Mouse (Mus musculus) cerebellum, adult 9-10 months (tissue): ENCODE data around the gene Ptbp1.

Experiments used
- DNase-seq: peaks from one replicate; pipeline ENCODE4 v3.0.0; 2022

Gene Ptbp1

DNA sequence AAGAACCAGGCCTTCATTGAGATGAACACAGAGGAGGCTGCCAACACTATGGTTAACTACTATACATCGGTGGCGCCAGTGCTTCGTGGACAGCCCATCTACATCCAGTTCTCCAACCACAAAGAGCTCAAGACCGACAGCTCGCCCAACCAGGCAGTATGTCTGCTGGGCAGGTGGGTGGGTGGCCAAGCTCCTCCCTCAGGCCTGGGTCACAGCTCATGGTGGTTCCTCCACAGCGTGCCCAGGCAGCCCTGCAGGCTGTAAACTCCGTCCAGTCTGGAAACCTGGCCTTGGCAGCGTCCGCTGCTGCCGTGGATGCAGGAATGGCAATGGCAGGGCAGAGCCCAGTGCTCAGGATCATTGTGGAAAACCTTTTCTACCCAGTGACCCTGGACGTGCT is 4.9 kb downstream of the Ptbp1 start:
- DNase-seq, result no peak

DNA sequence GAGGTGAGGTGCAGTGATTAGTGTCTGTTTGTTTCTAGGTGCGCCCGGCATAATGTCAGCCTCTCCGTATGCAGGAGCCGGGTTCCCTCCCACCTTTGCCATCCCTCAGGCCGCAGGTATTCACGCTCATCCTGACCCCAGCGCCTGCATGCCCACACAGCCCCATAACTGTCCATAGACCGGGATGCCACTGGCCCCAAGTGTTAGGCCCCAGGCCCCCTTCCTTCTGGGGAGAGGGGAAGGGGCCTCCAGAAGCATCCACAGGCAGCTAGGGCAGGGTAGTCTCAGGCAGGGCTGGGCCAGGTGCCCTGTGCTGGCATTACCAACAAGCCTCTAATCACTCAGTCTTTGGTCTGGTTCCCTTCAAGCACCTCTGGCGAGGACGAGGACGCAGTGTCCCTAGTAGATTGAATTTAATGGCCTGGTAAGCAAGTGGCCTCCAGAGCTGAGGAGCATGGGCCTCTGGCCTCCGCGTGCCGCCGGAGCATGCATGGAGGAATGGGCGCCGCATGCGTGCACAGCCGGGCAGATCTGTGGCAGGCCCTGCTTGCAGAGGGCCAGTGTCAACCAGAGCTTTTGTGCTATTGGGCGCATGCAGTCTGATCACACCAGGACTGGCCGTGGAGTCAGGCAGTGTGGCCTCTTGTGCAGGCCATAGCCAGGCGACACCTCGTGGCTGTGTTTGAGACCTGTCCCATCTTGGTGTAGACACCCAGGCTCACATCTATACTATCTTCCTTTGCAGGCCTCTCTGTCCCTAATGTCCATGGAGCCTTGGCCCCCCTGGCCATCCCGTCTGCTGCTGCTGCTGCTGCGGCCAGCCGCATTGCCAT is 6.1 kb downstream of the Ptbp1 start:
- DNase-seq, result no peak

DNA sequence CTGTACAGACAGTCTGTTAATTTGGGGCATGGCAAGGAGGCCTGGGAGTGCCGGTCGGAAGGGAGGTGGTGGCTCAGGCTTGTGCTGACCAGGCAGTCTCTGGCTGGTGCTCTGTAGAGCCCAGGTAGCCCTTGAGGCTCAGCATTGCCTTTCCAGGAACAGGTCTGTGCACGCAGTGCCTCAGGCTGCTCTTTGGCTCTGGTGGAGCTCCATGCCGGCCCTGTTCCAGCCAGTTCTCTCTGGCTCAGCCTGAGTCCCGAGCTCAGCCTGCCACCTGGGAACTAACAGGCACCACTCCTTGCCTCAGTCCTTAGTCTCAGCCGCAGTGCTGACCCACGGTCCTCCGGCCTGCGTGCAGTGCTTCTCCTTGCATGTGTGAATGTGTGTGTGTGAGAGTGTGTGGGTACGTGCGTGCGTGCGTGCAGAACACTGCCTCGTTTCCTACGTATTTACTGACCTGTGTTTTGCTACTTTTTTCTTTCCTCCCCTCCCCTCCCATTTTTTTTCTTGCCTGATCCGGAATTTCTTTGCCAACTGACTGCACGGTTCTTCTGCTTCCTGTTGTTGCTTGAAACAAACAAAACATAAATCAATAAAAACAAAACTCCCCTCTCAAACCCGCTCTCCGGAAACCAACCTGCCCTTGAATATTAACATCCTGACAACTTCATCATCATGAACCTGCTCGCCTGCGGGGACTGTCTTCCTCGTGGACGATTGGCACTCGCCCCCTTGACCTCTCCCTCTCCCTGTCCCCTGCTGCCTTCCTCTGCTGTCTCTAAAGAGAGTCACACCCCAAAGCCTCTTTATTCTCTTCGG is 7.2 kb downstream of the Ptbp1 start:
- DNase-seq, result peak; percentile 78

DNA sequence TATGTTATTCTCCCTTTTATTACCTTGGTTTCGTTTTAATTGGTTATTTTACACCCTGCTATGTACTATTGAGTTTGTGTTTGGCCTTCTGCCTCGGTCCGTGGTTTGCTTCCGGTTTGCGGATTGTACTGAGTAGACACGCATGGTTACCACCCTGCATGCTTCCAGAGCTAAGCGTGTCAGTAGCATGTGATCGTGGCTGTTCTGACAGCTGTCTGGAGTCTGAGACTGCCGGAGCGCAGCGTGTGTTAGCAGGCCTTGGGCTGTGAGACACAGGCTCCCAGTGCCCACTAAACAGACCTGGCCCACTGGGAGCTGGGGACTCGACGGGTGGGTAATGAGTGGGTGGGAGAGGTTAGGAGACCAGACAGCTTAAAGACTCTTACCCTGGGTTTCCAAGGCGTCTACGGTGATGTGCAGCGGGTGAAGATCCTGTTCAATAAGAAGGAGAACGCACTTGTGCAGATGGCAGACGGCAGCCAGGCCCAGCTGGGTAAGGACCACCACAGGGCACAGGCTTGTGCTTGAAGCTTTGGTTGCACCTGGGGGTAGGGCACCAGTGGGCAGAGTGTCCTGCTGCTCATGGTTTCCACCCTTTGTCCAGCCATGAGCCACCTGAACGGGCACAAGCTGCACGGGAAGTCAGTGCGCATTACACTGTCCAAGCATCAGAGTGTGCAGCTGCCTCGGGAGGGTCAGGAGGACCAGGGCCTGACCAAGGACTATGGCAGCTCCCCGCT is 8.0 kb downstream of the Ptbp1 start:
- DNase-seq, result no peak

DNA sequence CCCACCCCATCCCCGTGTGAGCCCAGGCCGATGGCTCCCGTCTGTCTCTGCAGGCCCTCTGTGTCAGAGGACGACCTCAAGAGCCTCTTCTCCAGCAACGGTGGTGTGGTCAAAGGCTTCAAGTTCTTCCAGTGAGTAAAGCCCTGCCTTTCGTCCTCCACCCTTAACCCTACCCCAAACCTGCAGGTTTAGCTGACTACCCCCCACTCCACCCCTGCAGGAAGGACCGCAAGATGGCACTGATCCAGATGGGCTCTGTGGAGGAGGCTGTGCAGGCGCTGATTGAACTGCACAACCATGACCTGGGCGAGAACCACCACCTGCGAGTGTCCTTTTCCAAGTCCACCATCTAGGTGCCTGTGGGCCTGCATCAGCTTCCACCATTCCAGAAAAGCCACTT is 8.7 kb downstream of the Ptbp1 start:
- DNase-seq, result no peak

DNA sequence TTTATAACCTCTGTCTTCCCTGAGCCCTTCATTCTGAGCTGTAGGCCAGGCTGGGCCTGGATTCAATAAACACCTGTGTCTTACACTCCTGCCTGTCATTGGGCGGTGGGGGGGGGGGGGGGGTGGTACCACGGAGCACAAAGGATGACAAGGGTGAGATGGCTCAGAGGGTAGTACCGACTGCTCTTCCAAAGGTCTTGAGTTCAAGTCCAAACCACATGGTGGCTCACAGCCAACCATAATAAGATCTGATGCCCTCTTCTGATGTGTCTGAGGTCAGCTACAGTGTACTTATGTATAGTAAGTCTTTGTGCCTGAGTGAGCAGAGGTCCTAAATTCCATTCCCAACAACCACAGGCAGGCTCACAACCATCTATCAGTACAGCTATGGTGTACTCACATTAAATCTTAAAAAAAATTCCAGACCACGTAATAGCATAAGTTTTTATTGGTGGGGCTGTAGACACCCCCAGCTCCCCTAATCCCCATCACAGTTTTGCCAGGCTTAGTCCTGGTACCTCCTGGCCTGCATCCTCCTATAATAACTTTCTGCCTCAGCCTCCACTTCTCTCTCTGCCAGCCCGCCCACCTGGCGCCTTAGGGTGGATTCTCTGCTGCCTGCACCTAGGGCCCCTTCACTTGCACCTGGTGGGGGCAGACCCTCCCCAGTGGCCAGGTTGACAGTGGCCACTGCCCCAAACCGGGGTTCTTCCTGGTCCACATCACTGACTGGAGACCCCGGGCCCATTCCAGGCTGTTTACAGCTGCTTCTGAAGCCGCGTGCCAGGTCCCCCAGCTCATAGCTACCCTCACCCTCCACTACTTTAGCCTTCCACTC is 10.3 kb downstream of the Ptbp1 start:
- DNase-seq, result no peak

DNA sequence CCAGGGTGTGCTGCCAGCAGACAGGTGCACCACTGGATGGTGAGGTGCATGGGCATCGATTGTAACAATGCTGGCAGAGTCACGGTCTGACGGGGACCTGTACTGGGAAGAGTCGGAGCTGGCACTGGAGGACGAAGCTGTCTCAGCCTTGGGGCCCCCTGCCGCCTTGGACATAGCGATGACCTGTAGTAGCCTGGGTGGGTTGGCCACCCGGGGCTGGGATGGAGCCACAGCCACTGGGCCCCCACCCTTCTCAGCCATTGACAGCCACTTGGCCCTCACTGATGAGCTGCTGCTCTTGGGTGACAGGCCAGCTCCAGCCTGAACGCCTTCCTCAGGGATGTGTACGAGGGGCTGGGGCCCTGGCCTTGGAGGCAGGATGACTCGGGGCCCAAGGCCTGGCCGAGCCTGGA is 11.0 kb downstream of the Ptbp1 start:
- peak; percentile 38 for DNase-seq

DNA sequence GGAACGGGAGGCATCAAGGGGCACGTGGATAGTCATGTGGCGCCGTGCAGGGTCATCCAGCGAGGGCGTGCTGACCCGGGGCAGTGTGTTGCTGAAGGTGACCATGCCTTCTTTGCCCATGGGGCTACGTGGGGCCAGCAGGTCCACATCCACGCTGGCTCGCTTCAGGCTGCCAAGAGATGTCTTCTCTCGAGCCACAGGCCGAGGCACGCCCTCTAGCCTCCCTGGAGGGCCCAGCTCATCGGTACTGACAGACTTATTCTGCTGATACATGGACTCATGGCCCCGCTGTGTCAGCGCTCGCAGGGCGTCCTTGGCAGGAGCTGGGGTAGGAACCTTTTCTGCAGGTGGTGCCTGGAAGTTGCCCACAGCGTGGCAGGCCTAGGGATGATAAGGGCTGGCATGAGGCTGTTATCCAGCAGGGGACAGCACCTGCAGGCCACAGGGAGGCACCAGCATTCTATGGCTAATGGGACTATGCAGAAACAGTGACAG is 11.6 kb downstream of the Ptbp1 start:
- DNase-seq, result peak; percentile 58

DNA sequence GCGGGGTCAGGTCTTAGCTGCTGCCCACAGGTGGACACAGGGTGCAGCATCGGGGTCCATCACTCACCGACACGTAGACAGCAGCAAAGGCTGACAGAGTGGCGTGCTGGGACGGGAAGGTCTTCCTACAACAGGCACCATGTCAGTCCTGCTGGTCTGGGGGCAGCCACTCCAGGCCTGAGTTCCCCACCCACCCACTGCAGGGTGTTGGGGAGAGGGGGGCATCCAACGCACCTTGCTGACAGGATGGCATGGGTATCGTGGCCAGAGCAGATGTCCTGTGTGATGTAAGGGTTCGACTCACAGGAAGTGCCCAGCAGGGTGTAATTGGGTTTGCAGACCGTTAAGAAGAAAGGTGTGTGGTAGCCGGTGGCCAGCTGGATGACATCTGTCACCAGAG is 12.4 kb downstream of the Ptbp1 start:
- peak; percentile 44 for DNase-seq

DNA sequence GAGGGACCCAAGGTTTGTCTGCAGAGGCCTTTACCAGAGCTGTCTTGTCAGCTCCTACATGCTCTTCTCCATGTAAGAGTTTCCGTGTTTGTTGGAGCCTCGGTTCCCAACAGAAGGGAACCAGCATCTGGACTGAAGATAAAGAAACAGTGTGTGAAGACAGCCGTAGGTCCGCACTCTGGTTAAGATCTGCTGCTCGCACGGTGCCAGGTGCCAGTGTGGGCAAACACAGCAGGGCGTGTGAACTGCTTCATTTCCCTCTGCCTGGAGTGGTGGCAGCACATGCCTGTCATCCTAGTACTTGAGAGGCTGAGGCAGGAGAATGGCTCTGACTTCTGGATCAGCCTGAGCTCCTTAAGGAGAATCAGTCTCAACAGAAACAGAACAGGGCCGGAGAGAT is 17.6 kb downstream of the Ptbp1 start:
- no peak for DNase-seq

DNA sequence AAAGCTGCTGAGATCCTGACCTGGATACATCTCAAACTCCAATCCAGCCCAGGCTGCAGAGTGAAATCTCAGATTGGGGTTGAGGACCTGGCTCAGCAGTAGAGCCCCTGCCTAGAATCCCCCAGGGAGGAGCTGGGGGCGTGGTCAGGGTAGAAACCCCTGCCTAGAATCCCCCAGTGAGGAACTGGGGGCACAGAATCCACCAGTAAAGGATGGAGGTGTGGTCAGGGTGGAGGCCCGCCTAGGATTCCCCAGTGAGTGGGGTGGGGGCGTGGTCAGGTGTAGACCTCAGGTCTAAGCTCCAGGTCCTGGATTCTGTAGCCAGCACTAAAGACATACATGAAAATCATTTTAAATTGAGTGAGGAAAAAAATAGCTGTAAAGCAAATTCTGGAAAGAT is 18.6 kb downstream of the Ptbp1 start:
- DNase-seq, result no peak

DNA sequence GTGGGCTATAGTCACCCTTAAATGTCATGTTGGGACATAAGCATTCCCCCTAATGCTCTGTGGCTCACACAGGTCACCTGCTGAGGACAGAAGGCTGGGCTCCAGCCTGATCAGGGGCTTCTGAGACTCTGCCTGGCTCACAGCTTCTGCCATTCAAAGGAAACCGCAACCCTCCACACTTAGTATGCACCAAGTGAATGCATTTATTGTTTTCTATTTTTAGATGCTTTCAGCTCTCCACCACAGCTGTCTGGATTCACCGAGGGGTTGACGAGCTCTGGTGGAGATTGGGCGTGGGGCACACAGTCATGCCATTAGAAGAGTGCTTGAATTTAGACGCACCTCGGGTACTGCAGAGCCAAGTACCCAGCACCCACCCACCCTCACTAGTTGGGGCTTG is 19.1 kb downstream of the Ptbp1 start:
- DNase-seq, result no peak

DNA sequence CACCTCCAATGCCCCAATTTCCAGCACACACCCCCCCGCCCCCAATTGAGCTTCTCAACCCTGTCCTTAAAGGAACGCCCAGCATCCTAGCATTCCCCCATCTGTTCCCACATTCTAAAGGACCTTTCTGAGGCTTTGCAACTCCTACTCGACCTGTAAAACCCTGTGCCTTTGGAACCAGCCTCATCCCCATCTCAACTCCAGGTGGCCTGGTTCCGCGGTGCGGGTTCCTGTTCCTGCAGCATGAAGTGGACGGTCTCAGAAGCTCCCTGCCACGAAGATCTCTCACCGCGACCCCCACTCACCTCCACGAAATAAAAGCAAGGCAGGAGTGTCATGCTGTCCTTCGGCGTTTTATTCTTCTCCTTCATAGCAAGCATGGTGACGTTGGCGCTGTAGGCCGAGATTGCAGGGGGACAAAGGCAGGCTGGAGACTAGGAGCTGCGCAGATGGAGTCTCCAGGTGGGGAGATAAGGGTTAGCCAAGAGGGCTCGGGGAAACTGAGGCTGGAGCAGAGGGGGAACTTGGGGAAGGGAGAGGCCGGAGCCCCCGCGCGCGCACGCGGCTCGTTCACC is 19.6 kb downstream of the Ptbp1 start:
- DNase-seq, result no peak

DNA sequence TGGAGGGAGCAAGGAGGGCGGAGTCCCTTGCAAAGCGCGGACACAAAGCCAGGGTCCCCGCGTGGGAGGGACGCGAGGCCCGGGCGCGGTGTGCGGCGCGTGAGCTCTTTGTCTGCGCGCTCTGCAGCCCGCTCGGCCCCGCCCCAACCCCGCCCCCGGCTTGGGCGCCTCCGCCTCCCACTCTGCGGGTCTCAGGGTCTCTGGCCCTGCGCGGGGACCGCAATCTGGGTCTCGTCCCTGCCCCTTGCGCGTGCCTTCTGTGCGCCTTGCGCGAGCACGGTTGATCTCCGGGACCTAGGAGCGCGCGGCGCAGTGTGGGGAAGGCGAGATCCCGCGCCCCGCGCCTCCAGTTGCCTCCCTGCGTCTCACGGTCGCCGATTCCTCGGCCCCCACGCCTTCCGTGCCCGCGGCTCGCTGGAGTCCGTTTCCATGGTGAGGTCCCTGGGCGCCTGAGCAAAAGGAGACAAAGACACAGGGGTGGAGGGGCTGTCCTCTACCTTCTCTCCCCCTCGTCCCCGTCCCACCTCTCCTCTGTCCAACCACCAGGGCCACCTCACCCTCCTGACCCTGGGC is 20.1 kb downstream of the Ptbp1 start, which contains the start of the genes Prtn3 and Plppr3:
TSS of gene Prtn3 (plus strand) at position 187 of the 573 bp plus-strand sequence.
TSS of gene Plppr3 (minus strand) at position 345 of the 573 bp plus-strand sequence.
- DNase-seq, result no peak

DNA sequence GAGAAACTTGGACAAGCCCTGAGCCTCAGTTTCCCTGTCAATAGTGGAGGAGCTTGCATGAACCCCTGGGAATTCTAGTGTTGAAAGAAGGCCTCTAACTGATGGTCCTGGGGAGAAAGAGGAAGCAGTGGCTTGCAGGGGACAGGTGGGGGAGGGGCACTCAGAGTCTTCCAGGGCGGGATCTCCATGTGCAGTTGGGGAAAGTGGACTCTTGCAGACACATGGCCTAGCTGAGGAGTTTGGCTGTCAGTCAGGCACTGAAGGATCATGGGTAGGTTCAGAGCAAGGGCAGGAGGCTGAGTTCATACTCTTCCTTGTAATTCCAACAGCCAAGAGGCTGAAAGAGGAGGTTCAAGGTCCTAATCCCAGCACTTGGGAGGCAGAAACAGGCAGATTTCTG is 22.9 kb downstream of the Ptbp1 start:
- DNase-seq, result no peak

DNA sequence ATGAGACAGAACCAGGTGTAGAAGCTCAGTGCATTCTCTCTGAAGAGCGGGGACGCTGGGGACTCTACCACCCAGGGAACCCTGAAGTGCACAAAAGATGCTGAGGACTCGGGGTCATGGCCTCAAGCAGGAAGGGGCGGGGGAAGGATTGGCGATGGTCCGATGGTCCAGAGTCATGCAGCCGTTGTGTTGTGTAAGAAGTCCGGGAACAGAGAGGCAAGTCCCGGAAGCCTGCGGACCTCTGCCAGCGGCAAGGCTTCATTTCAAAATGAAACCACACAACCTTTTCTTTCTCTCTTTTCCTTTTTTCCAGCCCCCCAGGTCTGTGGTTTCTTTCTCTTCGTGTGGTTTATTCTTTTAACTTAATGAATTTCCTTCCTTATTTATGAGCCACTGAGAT is 23.5 kb downstream of the Ptbp1 start:
- DNase-seq, result no peak

DNA sequence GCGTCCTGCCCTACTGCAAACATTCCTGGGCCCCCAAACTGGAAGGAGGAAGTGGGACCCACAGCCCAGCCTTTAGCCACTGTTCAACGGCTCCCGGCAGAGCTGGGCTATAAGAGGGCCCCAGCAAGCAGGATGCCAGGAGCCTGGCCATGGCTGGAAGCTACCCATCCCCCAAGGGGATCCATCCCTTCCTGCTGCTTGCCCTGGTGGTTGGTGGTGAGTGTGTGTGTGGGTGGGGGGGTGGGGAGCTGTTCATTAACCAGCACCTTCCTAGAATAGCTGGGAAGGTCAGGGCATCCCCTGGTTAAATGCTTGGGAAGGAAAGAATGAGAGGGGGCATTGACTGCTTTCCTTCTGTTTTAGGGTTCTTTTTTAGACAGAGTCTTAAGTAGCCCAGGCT is 25.3 kb downstream of the Ptbp1 start:
- no peak for DNase-seq

DNA sequence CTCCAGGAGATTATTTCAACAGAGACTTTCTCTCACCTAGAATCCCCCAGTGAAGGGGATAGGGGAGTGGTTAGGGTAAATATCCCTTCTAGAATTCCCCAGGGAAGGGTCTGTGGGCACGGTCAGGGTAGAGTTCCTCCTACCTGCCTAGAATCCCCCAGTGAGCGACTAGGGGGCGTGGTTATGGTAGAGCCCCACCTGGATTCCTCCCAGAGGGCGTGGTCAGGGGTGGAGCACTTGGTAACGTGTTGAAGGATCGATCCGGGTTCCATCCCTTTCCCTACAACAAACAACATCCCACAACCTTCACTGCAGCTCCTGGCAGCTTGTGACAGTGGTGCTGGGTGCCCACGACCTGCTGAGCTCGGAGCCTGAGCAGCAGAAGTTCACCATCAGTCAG is 26.5 kb downstream of the Ptbp1 start:
- no peak for DNase-seq

DNA sequence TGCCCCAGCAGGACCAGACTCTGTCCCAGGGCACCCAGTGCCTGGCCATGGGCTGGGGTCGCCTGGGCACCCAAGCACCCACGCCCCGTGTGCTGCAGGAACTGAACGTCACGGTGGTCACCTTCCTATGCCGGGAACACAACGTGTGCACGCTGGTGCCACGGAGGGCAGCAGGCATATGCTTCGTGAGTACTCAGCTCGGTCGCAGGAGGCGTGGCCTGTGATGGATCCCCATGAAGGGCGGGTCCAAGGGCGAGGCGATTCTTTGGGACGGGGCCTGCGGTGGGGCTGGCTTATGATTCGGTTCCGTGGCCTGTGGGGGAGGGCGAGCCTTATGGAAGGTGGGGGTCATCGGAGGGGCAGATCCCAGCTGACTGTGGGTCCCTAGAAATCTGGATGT is 27.8 kb downstream of the Ptbp1 start:
- DNase-seq, result no peak

DNA sequence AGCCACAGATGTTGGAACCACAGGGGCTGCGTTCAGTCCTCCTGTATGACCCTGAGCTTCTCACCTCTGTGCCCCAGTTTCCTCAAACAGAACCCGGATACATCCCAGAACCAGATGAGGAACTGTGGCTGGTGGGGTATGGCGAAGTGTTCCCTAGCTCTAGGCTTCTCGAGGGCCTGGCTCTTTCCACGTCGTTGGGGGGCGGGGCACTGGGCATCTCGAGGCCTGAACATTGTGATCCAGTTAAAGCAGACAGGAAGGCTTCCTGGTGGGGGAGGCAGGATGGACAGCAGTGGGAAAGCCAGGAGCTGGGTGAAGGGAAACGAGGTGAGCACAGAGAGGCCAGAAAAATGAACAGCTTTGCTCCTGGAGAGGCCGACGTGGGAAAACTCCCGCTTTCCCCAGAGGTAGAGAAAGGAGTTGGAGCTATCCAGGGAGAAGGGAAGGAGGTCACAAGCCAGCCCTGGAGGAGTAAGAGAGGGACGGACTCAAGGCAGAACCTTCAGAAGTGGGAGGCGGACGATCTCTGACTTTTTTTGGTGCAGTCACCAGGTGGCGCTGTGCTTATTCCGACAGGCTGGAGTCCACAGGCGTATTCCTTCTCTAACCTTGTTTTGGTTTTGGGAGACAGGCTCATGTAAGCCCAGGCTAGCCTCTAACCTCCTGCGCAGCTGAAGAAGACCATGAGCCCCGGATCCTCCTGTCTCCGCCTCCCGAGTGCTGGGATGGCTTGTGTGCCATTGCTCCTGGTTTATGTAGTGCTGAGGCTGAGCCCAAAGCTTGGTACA is 29.3 kb downstream of the Ptbp1 start:
- DNase-seq, result peak; percentile 88

DNA sequence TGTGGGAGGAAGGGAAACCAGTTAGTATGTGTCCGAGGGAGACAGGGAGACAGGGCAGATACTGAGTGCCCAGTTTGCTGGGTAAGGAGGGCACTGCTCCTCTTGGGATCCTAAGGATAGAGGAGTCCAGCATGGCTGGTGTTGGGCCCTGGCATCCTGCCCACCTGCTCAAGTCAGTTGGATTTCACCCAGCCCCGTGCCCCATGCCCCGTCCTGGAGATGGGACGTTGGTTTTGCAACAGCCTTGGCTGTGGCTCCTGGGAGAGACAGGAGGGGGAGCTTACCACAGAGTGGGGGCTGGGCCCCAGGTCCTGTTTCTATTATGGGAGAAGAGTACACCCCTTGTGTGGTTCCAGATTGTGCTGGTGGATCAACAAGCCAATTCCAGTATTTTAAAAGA is 30.2 kb downstream of the Ptbp1 start:
- DNase-seq, result no peak
